Mouse (Mus musculus): ENCODE data around the gene Prr9. TPM values are rescaled to one million over a fixed set of nuclear protein-coding genes. Genes with fewer than 3 reads are reported as not detected.
A peak's percentile ranks its signal among the peaks of the same experiment; 100 is the strongest.

Gene Prr9
- polyA plus RNA-seq, 1 experiment from 2014 or later: not detected

DNA sequence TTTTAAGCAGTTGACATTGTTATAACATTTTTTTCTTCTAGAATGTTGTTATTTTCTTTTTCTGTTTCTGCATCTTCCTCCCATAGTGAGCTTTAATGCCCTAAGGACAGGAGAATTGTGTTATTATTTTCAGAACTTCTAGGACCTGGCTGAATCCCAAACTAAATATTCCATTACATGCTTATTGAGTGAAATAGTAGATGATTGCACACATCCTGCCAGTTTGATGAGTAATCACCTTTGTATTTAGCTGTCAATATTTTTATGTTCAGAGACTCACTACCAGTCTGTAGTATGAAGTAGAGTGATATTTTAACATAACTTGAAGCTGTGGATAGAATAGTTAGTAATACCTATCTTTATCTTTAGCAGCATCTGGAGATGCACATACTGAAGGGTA is 12.2 kb downstream of the Prr9 start:
- H3K9me3 ChIP-seq (ENCODE audit: control insufficient read depth, low read length): no peaks in the 10 kb centered on the region
- no peak overlapping the region for H3K27ac ChIP-seq (ENCODE audit: low read depth, low read length)
- DNase-seq (ENCODE audit: low spot score) (no peak), ATAC-seq (replicated peaks; ENCODE audit: low FRiP score) (no peak)
- H3K4me1 ChIP-seq (replicated peaks; ENCODE audit: control insufficient read depth, insufficient read depth, low read length): no peaks in the 10 kb centered on the region
- no peak overlapping the region for H3K4me2 ChIP-seq (ENCODE audit: low read depth, low read length, severe bottlenecking)
- H3K4me3 ChIP-seq (ENCODE audit: low read depth, low read length): no peak overlapping the region
- no peaks in the 10 kb centered on the region for H3K36me3 ChIP-seq (ENCODE audit: control insufficient read depth, insufficient read depth, low read length)
- H3K9ac ChIP-seq (ENCODE audit: low read length): no peak overlapping the region
- no peaks in the 10 kb centered on the region for H3K27me3 ChIP-seq (ENCODE audit: control insufficient read depth, insufficient read depth, low read length)

DNA sequence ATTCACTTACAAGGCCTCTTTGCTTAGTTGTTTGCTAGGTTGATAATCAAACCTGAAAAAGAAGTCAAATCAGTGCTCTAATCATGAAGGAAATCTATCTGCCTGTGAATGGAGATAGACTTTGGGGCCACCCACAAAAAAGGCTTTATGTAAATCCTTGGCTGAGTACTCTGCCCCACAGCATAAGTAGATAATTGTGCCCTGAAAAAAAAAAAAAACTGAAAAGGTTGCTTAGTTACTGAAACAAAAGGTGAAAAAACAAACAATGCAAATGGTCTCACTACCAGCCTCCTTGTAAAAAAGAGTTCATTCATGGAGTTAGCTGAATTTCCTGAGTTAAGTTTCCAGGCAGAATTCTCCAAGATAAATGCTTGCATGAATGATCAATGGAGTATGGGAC is 13.0 kb downstream of the Prr9 start:
- H3K4me3 ChIP-seq (ENCODE audit: low read depth, low read length): no peak overlapping the region
- H3K9ac ChIP-seq (ENCODE audit: low read length): no peak overlapping the region
- no peaks in the 10 kb centered on the region for H3K27me3 ChIP-seq (ENCODE audit: control insufficient read depth, insufficient read depth, low read length)
- peak; percentile 68 for ATAC-seq (replicated peaks; ENCODE audit: low FRiP score)
- H3K36me3 ChIP-seq (ENCODE audit: control insufficient read depth, insufficient read depth, low read length): no peaks in the 10 kb centered on the region
- DNase-seq (ENCODE audit: low spot score): no peak
- no peak overlapping the region for H3K27ac ChIP-seq (ENCODE audit: low read depth, low read length)
- H3K4me2 ChIP-seq (ENCODE audit: low read depth, low read length, severe bottlenecking): no peak overlapping the region
- H3K9me3 ChIP-seq (ENCODE audit: control insufficient read depth, low read length): no peaks in the 10 kb centered on the region
- H3K4me1 ChIP-seq (replicated peaks; ENCODE audit: control insufficient read depth, insufficient read depth, low read length): no peaks in the 10 kb centered on the region

GRCm38 (mm10) chr3:92106582-92106981 is 17.2 kb downstream of the Prr9 start:
- WGBS: 11% methylated on average over 6 of the region's 6 CpGs

DNA sequence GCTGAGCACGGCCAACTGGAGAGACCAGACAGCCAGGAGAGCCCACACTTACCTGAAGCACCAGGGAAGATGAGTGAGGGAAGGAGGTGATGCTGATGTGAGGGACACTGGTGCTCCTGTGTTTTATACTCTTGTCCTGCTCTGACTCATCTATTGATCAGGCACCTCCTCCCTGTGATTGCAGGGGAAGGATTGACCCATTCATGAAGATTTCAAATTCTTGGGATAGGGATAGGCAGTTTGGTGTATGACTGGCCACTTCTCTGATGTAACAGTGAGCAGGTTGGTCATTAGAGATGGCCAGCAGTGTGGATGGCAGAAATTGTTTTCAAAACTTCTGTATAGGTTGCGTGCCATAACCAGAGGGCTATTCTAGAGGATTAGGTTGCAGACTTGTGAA is 40.7 kb downstream of the Prr9 start, which contains the start of gene Lor:
TSS of gene Lor (minus strand) at position 101 of the 400 bp plus-strand sequence.
- DNase-seq (ENCODE audit: low spot score) (no peak), ATAC-seq (replicated peaks; ENCODE audit: low FRiP score) (no peak)
- H3K27me3 ChIP-seq (ENCODE audit: control insufficient read depth, insufficient read depth, low read length): peaks cover 14% of the 10 kb centered on the region
- no peaks in the 10 kb centered on the region for H3K9me3 ChIP-seq (ENCODE audit: control insufficient read depth, low read length)
- no peaks in the 10 kb centered on the region for H3K36me3 ChIP-seq (ENCODE audit: control insufficient read depth, insufficient read depth, low read length)
- WGBS: 90% methylated on average over 2 of the region's 2 CpGs
- H3K27ac ChIP-seq (ENCODE audit: low read depth, low read length): no peak within 1 kb of the TSS
- H3K4me2 ChIP-seq (ENCODE audit: low read depth, low read length, severe bottlenecking): peak within 1 kb of the TSS; percentile 83; the same call in 1 of the 2 replicates
- H3K4me1 ChIP-seq (replicated peaks; ENCODE audit: control insufficient read depth, insufficient read depth, low read length): no peaks in the 10 kb centered on the region; the same call in 1 of the 2 replicates
- peak within 1 kb of the TSS; percentile 67; the same call in 1 of the 2 replicates for H3K4me3 ChIP-seq (ENCODE audit: low read depth, low read length)
- no peak within 1 kb of the TSS for H3K9ac ChIP-seq (ENCODE audit: low read length)

More at GRCm38 (mm10) chr3:92106582-92106981, 17.2 kb downstream of the Prr9 start:
- Histone ChIP-seq H3K36me3 (ENCODE audit: control insufficient read depth, insufficient read depth, low read length) (no peaks in the 10 kb centered on the region), H3K4me2 (ENCODE audit: low read depth, low read length, severe bottlenecking) (no peak overlapping the region), H3K4me3 (ENCODE audit: low read depth, low read length) (no peak overlapping the region), H3K9ac (ENCODE audit: low read length) (no peak overlapping the region), H3K4me1 (replicated peaks; ENCODE audit: control insufficient read depth, insufficient read depth, low read length) (no peaks in the 10 kb centered on the region), H3K27me3 (ENCODE audit: control insufficient read depth, insufficient read depth, low read length) (no peaks in the 10 kb centered on the region), H3K9me3 (ENCODE audit: control insufficient read depth, low read length) (no peaks in the 10 kb centered on the region), H3K27ac (ENCODE audit: low read depth, low read length) (no peak overlapping the region)
- ATAC-seq (replicated peaks; ENCODE audit: low FRiP score): 0 out of 2 replicates have a peak, but pooled peaks have one; percentile 27
- no peak for DNase-seq (ENCODE audit: low spot score)

DNA sequence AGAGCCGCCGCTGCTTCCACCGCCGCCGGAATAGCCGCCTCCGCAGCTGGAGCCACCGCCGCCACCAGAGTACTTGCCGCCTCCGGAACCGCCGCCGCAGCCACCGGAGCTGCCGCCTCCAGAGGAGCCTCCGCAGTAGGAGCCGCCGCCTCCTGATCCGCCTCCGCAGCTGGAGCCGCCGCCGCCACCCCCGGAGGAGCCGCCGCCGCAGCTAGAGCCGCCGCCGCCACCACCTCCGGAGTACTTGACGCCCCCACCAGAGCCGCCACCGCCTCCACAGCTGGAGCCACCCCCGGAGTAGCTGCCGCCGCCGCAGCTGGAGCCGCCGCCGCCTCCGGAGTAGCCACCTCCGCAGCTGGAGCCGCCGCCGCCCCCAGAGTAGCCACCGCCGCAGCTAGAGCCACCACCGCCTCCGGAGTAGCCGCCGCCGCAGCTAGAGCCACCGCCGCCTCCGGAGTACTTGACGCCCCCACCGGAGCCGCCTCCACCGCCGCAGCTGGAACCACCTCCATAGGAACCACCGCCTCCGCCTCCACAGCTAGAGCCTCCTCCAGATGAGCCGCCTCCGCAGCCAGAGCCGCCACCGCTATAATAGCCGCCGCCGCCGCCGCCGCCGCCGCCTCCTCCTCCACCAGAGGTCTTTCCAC is 42.3 kb downstream of the Prr9 start:
- H3K4me1 ChIP-seq (replicated peaks; ENCODE audit: control insufficient read depth, insufficient read depth, low read length): no peaks in the 10 kb centered on the region; the same call in 1 of the 2 replicates
- H3K27ac ChIP-seq (ENCODE audit: low read depth, low read length): no peak overlapping the region
- ATAC-seq (replicated peaks; ENCODE audit: low FRiP score): peak; percentile 75
- H3K9ac ChIP-seq (ENCODE audit: low read length): peak overlapping the region; percentile 62
- H3K27me3 ChIP-seq (ENCODE audit: control insufficient read depth, insufficient read depth, low read length): peaks cover 14% of the 10 kb centered on the region
- H3K9me3 ChIP-seq (ENCODE audit: control insufficient read depth, low read length): no peaks in the 10 kb centered on the region
- H3K36me3 ChIP-seq (ENCODE audit: control insufficient read depth, insufficient read depth, low read length): no peaks in the 10 kb centered on the region
- H3K4me2 ChIP-seq (ENCODE audit: low read depth, low read length, severe bottlenecking): peak overlapping the region; percentile 83
- 0% methylated on average over 54 of the region's 76 CpGs for WGBS
- H3K4me3 ChIP-seq (ENCODE audit: low read depth, low read length): peak overlapping the region; percentile 67
- DNase-seq (ENCODE audit: low spot score): peak; percentile 81

GRCm38 (mm10) chr3:92080462-92081284 is 43.1 kb downstream of the Prr9 start:
- DNase-seq (ENCODE audit: low spot score): peak; percentile 89
- Histone ChIP-seq H3K9ac (ENCODE audit: low read length) (peak overlapping the region; percentile 62), H3K4me3 (ENCODE audit: low read depth, low read length) (peak overlapping the region; percentile 67), H3K27me3 (ENCODE audit: control insufficient read depth, insufficient read depth, low read length) (peaks cover 14% of the 10 kb centered on the region), H3K4me2 (ENCODE audit: low read depth, low read length, severe bottlenecking) (peak overlapping the region; percentile 83), H3K9me3 (ENCODE audit: control insufficient read depth, low read length) (no peaks in the 10 kb centered on the region), H3K36me3 (ENCODE audit: control insufficient read depth, insufficient read depth, low read length) (no peaks in the 10 kb centered on the region), H3K27ac (ENCODE audit: low read depth, low read length) (no peak overlapping the region), H3K4me1 (replicated peaks; ENCODE audit: control insufficient read depth, insufficient read depth, low read length) (no peaks in the 10 kb centered on the region; the same call in 1 of the 2 replicates)
- ATAC-seq (replicated peaks; ENCODE audit: low FRiP score): peak; percentile 88
- WGBS: under 1% methylated on average over 57 of the region's 82 CpGs

Other genes starting within 250 kb of the Prr9 start
- not detected in 2 replicates for gene Pglyrp3, start 109.4 kb downstream of the Prr9 start, polyA plus RNA-seq (2014; fragmentation: Nextera tagmentation; extraction: Ambion mirVana)
- 0.86 and 0.99 TPM in 2 replicates for gene Lor, start 40.8 kb downstream of the Prr9 start, polyA plus RNA-seq (2014; fragmentation: Nextera tagmentation; extraction: Ambion mirVana)
- not detected in 2 replicates for gene Lelp1, start 18.8 kb upstream of the Prr9 start, polyA plus RNA-seq (2014; fragmentation: Nextera tagmentation; extraction: Ambion mirVana)
- gene Sprr2a1, start 91.9 kb upstream of the Prr9 start, polyA plus RNA-seq (2014; fragmentation: Nextera tagmentation; extraction: Ambion mirVana): not detected in 2 replicates
- not detected in 2 replicates for gene Sprr2a2, start 92.0 kb upstream of the Prr9 start, polyA plus RNA-seq (2014; fragmentation: Nextera tagmentation; extraction: Ambion mirVana)
- not detected in 2 replicates for gene Sprr2a3, start 161.5 kb upstream of the Prr9 start, polyA plus RNA-seq (2014; fragmentation: Nextera tagmentation; extraction: Ambion mirVana)
- not detected in 2 replicates for gene Sprr2b, start 192.7 kb upstream of the Prr9 start, polyA plus RNA-seq (2014; fragmentation: Nextera tagmentation; extraction: Ambion mirVana)
- gene Sprr2d, start 215.2 kb upstream of the Prr9 start, polyA plus RNA-seq (2014; fragmentation: Nextera tagmentation; extraction: Ambion mirVana): not detected in 2 replicates
- gene Sprr2e, start 228.2 kb upstream of the Prr9 start, polyA plus RNA-seq (2014; fragmentation: Nextera tagmentation; extraction: Ambion mirVana): not detected in 2 replicates
- not detected in 2 replicates for gene Sprr2f, start 241.2 kb upstream of the Prr9 start, polyA plus RNA-seq (2014; fragmentation: Nextera tagmentation; extraction: Ambion mirVana)